Mouse (Mus musculus): ENCODE data around the gene Nfe2. TPM values are rescaled to one million over a fixed set of nuclear protein-coding genes. Genes with fewer than 3 reads are reported as not detected.
"Not testable (repeated sequence)": the region's sequence is repeated elsewhere in the genome, so short reads cannot be mapped to it uniquely, and the experiment has no call there.

Nfe2 gene
- polyA plus RNA-seq, 1 experiment: 321 TPM

GRCm38 (mm10) chr15:103253352-103253751 is 4.9 kb downstream of the Nfe2 start:
- Histone ChIP-seq H3K27me3 (replicated peaks) (no peaks in the 10 kb centered on the region), H3K4me3 (replicated peaks) (peak overlapping the region; percentile 97), H3K36me3 (replicated peaks; ENCODE audit: low read length) (peaks cover 58% of the 10 kb centered on the region), H3K9me3 (no peaks in the 10 kb centered on the region), H3K4me1 (peaks cover 70% of the 10 kb centered on the region)
- no peak for TF ChIP-seq FLI1 (IDR thresholded peaks at IDR 0.05; ENCODE audit: low read length)
- TF ChIP-seq GATA1 (IDR thresholded peaks at IDR 0.05; ENCODE audit: borderline replicate concordance, low read length): no peak

GRCm38 (mm10) chr15:103252660-103253059 is 5.5 kb downstream of the Nfe2 start:
- TF ChIP-seq FLI1 (IDR thresholded peaks at IDR 0.05; ENCODE audit: low read length) (no peak), GATA1 (IDR thresholded peaks at IDR 0.05; ENCODE audit: borderline replicate concordance, low read length) (no peak)
- Histone ChIP-seq H3K27me3 (replicated peaks) (no peaks in the 10 kb centered on the region), H3K9me3 (no peaks in the 10 kb centered on the region), H3K4me3 (replicated peaks) (peak overlapping the region; percentile 97), H3K4me1 (peaks cover 72% of the 10 kb centered on the region), H3K36me3 (replicated peaks; ENCODE audit: low read length) (peaks cover 65% of the 10 kb centered on the region)

- no peaks in the 10 kb centered on the region for H3K9me3 ChIP-seq
- H3K27me3 ChIP-seq (replicated peaks): no peaks in the 10 kb centered on the region
- TF ChIP-seq FLI1 (IDR thresholded peaks at IDR 0.05; ENCODE audit: low read length): no peak
- peak; percentile 54; the same call in 1 of the 3 replicates for TF ChIP-seq GATA1 (IDR thresholded peaks at IDR 0.05; ENCODE audit: borderline replicate concordance, low read length)
- peaks cover 68% of the 10 kb centered on the region for H3K4me1 ChIP-seq
- H3K36me3 ChIP-seq (replicated peaks; ENCODE audit: low read length): peaks cover 74% of the 10 kb centered on the region
- H3K4me3 ChIP-seq (replicated peaks): peak overlapping the region; percentile 97
Observed at GRCm38 (mm10) chr15:103251595-103251994, 6.6 kb downstream of the Nfe2 start.

GRCm38 (mm10) chr15:103250195-103250740 is 7.9 kb downstream of the Nfe2 start:
- Histone ChIP-seq H3K4me1 (peaks cover 60% of the 10 kb centered on the region), H3K27me3 (replicated peaks) (no peaks in the 10 kb centered on the region), H3K36me3 (replicated peaks; ENCODE audit: low read length) (peaks cover 85% of the 10 kb centered on the region), H3K4me3 (replicated peaks) (peak overlapping the region; percentile 97), H3K9me3 (no peaks in the 10 kb centered on the region)
- no peak for TF ChIP-seq GATA1 (IDR thresholded peaks at IDR 0.05; ENCODE audit: borderline replicate concordance, low read length)
- TF ChIP-seq FLI1 (IDR thresholded peaks at IDR 0.05; ENCODE audit: low read length): no peak

GRCm38 (mm10) chr15:103249511-103249910 is 8.7 kb downstream of the Nfe2 start:
- H3K9me3 ChIP-seq; H3K27me3 ChIP-seq (replicated peaks): not testable (repeated sequence)
- Histone ChIP-seq H3K4me1 (peaks cover 64% of the 10 kb centered on the region), H3K4me3 (replicated peaks) (peak overlapping the region; percentile 78), H3K36me3 (replicated peaks; ENCODE audit: low read length) (peaks cover 91% of the 10 kb centered on the region)

GRCm38 (mm10) chr15:103248401-103249313 is 9.5 kb downstream of the Nfe2 start:
- H3K4me1 ChIP-seq: peaks cover 68% of the 10 kb centered on the region
- peak overlapping the region; percentile 78 for H3K4me3 ChIP-seq (replicated peaks)
- TF ChIP-seq GATA1 (IDR thresholded peaks at IDR 0.05; ENCODE audit: borderline replicate concordance, low read length): no peak
- no peak for TF ChIP-seq FLI1 (IDR thresholded peaks at IDR 0.05; ENCODE audit: low read length)
- peaks cover 91% of the 10 kb centered on the region for H3K36me3 ChIP-seq (replicated peaks; ENCODE audit: low read length)
- H3K27me3 ChIP-seq (replicated peaks): no peaks in the 10 kb centered on the region
- no peaks in the 10 kb centered on the region for H3K9me3 ChIP-seq

GRCm38 (mm10) chr15:103247782-103248400 is 10.3 kb downstream of the Nfe2 start:
- Histone ChIP-seq H3K9me3 (no peaks in the 10 kb centered on the region), H3K36me3 (replicated peaks; ENCODE audit: low read length) (peaks cover 91% of the 10 kb centered on the region), H3K4me1 (peaks cover 74% of the 10 kb centered on the region), H3K27me3 (replicated peaks) (no peaks in the 10 kb centered on the region), H3K4me3 (replicated peaks) (peak overlapping the region; percentile 78)
- TF ChIP-seq GATA1 (IDR thresholded peaks at IDR 0.05; ENCODE audit: borderline replicate concordance, low read length) (no peak), FLI1 (IDR thresholded peaks at IDR 0.05; ENCODE audit: low read length) (no peak)

- no peaks in the 10 kb centered on the region for H3K9me3 ChIP-seq
Observed at GRCm38 (mm10) chr15:103247078-103247781, 11.0 kb downstream of the Nfe2 start.

GRCm38 (mm10) chr15:103245616-103246015 is 12.6 kb downstream of the Nfe2 start:
- Histone ChIP-seq H3K36me3 (replicated peaks; ENCODE audit: low read length) (peaks cover 89% of the 10 kb centered on the region), H3K9me3 (no peaks in the 10 kb centered on the region), H3K4me1 (peaks cover 58% of the 10 kb centered on the region), H3K4me3 (replicated peaks) (peak overlapping the region; percentile 15), H3K27me3 (replicated peaks) (no peaks in the 10 kb centered on the region)
- TF ChIP-seq GATA1 (IDR thresholded peaks at IDR 0.05; ENCODE audit: borderline replicate concordance, low read length) (no peak), FLI1 (IDR thresholded peaks at IDR 0.05; ENCODE audit: low read length) (no peak)

More at GRCm38 (mm10) chr15:103247078-103247781, 11.0 kb downstream of the Nfe2 start:
- TF ChIP-seq GATA1 (IDR thresholded peaks at IDR 0.05; ENCODE audit: borderline replicate concordance, low read length): no peak
- TF ChIP-seq FLI1 (IDR thresholded peaks at IDR 0.05; ENCODE audit: low read length): no peak
- H3K4me1 ChIP-seq: peaks cover 74% of the 10 kb centered on the region
- H3K27me3 ChIP-seq (replicated peaks): no peaks in the 10 kb centered on the region
- peaks cover 91% of the 10 kb centered on the region for H3K36me3 ChIP-seq (replicated peaks; ENCODE audit: low read length)
- no peak overlapping the region for H3K4me3 ChIP-seq (replicated peaks)
